Mouse (Mus musculus): Measurements from ENCODE around the gene Hoxa11. TPM values are rescaled to one million over a fixed set of nuclear protein-coding genes. Genes with fewer than 3 reads are reported as not detected.

The Hoxa11 gene
- polyA plus RNA-seq, 1 experiment from 2014 or later, result not detected

DNA sequence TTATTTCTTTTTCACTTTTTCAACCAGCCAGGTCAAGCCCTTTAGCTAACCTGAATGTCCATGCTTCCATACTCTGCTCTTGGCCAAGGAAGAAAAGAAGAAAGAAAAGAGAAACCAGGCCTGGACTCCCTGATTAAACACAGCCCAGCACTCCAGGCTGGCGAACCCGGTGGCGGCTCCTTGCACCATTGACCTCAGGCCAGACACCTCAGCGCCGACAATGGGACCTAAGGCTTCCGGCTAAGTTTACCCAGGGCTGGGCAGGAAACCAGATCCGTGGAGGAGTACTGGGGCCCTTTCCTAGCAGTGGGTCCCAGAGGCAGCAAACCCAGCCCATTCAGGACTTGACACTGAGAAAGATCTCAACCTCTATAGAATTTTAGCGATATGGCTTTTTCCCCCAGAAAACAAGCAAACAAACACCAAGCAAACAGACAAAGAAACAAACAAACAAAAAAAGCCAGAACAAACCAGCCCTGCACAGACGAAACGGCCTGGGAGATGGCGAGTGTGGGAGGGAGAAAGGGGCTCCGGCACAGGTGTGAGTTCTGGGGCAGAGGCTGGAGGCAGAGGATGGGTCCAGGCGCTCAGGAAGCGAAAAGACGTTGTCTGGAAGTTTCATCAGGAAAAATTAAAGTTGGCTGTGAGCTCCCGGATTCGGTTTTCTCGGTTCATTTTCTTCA lies 13.6 kb downstream of the Hoxa11 start:
- H3K4me1 ChIP-seq (ENCODE audit: control insufficient read depth, insufficient read depth, low read length), result no peaks in the 10 kb centered on the region; the same call in 1 of the 2 replicates
- no peak overlapping the region for H3K9ac ChIP-seq (ENCODE audit: low read length)
- H3K9me3 ChIP-seq (ENCODE audit: control insufficient read depth, low read length), result no peaks in the 10 kb centered on the region
- peak; percentile 96 for DNase-seq (ENCODE audit: low spot score, missing footprints)
- peaks cover 93% of the 10 kb centered on the region for H3K27me3 ChIP-seq (ENCODE audit: control insufficient read depth, insufficient read depth, low read length)
- no peak for ATAC-seq (ENCODE audit: low FRiP score)
- H3K36me3 ChIP-seq (ENCODE audit: control insufficient read depth, insufficient read depth, low read length), result no peaks in the 10 kb centered on the region
- no peak overlapping the region for H3K4me3 ChIP-seq (ENCODE audit: low read depth, low read length)
- 1% methylated on average over 18 of the region's 18 CpGs for WGBS
- H3K27ac ChIP-seq (ENCODE audit: low read depth, low read length), result no peak overlapping the region
- no peak overlapping the region for H3K4me2 ChIP-seq

DNA sequence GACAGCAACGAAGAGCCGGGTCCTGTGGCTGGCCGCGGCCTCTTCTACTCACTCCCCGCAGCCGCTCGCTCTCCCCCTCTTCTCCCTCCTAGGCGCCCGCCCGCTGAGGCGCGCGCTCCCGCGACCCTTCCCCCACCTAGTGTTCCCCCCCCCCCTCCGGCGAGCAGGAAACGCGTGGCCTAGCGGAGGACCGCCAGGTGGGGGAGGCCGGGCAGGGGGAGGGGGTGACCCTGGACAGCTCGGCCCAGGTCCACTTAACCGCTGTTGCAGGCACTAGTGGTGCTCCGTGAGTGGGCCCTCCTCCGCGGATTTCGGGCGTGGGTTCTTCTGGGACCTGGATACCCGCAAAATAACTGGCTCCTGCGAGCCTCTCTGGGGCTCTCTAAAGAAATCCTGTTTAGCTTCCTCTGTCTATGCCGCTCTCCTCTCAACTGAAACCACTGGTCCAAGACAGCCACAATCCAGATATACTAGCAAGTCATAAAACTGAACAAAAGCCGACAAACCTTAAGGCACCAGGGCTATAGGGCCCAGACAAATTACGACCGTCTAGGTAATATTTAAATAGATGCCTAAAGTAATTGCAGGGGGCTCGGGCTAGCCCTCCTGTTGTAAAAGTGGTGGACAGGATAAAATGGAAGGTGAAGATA lies 15.0 kb downstream of the Hoxa11 start, which contains the start of gene Hoxa9:
Gene Hoxa9, minus strand, starts transcription at position 574 of the 650 bp plus-strand sequence.
- Histone ChIP-seq H3K27me3 (ENCODE audit: control insufficient read depth, insufficient read depth, low read length) (peaks cover 93% of the 10 kb centered on the region), H3K4me1 (ENCODE audit: control insufficient read depth, insufficient read depth, low read length) (no peaks in the 10 kb centered on the region; the same call in 1 of the 2 replicates), H3K36me3 (ENCODE audit: control insufficient read depth, insufficient read depth, low read length) (no peaks in the 10 kb centered on the region), H3K27ac (ENCODE audit: low read depth, low read length) (no peak within 1 kb of the TSS), H3K4me3 (ENCODE audit: low read depth, low read length) (no peak within 1 kb of the TSS), H3K9ac (ENCODE audit: low read length) (no peak within 1 kb of the TSS), H3K4me2 (no peak within 1 kb of the TSS), H3K9me3 (ENCODE audit: control insufficient read depth, low read length) (no peaks in the 10 kb centered on the region)
- ATAC-seq (ENCODE audit: low FRiP score), result no peak
- WGBS, result 1% methylated on average over 27 of the region's 36 CpGs
- DNase-seq (ENCODE audit: low spot score, missing footprints), result peak; percentile 96

DNA sequence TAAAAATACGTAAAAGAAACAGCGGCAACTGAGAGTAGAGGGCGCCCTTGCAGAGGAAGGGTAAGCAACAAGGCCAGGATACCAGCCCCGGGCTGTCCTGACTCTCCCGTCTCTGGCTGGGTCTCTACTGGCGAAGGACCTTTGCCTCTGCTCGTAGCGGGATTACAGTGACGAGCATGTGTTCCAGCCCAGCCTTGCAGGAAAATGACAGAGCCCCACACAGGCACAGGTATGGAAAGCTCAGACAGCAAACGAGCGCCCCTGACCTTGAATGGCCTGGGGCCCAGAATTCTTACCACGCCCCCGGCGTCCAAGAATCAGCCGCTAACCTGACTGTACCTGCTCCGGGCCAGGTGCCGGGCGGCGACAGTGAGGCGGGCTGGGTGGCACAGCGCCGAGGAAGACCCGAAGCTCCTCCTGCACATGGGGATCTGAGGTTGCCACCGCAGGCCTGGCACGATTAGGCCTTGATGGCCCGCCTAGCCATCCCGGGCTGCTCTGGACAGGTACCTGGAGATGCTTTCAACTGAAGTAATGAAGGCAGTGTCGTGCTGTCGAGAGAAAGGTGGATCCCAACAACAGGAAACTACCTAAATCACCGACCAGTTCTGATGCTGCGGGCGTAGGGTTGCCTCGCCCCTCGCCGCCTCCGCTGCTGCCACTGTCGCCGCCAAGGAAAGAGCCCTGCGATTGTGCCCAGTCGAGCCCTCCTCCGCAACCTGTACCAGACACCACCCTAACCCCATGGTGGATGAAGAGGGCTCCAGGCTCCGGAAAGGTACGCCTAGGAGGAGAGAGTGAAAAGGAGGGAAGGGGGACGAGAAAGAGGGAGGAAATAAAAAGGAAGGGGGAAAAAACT lies 15.8 kb downstream of the Hoxa11 start:
- Histone ChIP-seq H3K4me2 (no peak overlapping the region), H3K4me3 (ENCODE audit: low read depth, low read length) (no peak overlapping the region), H3K9me3 (ENCODE audit: control insufficient read depth, low read length) (no peaks in the 10 kb centered on the region), H3K27me3 (ENCODE audit: control insufficient read depth, insufficient read depth, low read length) (peaks cover 93% of the 10 kb centered on the region), H3K4me1 (ENCODE audit: control insufficient read depth, insufficient read depth, low read length) (no peaks in the 10 kb centered on the region; the same call in 1 of the 2 replicates), H3K36me3 (ENCODE audit: control insufficient read depth, insufficient read depth, low read length) (no peaks in the 10 kb centered on the region), H3K9ac (ENCODE audit: low read length) (no peak overlapping the region), H3K27ac (ENCODE audit: low read depth, low read length) (no peak overlapping the region)
- ATAC-seq (ENCODE audit: low FRiP score) (no peak), DNase-seq (ENCODE audit: low spot score, missing footprints) (no peak)
- WGBS, result 3% methylated on average over 44 of the region's 44 CpGs

- Histone ChIP-seq H3K9ac (ENCODE audit: low read length) (no peak overlapping the region), H3K36me3 (ENCODE audit: control insufficient read depth, insufficient read depth, low read length) (no peaks in the 10 kb centered on the region), H3K9me3 (ENCODE audit: control insufficient read depth, low read length) (no peaks in the 10 kb centered on the region), H3K4me3 (ENCODE audit: low read depth, low read length) (no peak overlapping the region), H3K4me2 (no peak overlapping the region), H3K4me1 (ENCODE audit: control insufficient read depth, insufficient read depth, low read length) (no peaks in the 10 kb centered on the region), H3K27ac (ENCODE audit: low read depth, low read length) (no peak overlapping the region), H3K27me3 (ENCODE audit: control insufficient read depth, insufficient read depth, low read length) (peaks cover 93% of the 10 kb centered on the region)
- 1% methylated on average over 38 of the region's 38 CpGs for WGBS
- DNase-seq (ENCODE audit: low spot score, missing footprints), result peak; percentile 97
- ATAC-seq (ENCODE audit: low FRiP score), result no peak
Measured at GRCm38 (mm10) chr6:52228475-52229465, 16.8 kb downstream of the Hoxa11 start.

DNA sequence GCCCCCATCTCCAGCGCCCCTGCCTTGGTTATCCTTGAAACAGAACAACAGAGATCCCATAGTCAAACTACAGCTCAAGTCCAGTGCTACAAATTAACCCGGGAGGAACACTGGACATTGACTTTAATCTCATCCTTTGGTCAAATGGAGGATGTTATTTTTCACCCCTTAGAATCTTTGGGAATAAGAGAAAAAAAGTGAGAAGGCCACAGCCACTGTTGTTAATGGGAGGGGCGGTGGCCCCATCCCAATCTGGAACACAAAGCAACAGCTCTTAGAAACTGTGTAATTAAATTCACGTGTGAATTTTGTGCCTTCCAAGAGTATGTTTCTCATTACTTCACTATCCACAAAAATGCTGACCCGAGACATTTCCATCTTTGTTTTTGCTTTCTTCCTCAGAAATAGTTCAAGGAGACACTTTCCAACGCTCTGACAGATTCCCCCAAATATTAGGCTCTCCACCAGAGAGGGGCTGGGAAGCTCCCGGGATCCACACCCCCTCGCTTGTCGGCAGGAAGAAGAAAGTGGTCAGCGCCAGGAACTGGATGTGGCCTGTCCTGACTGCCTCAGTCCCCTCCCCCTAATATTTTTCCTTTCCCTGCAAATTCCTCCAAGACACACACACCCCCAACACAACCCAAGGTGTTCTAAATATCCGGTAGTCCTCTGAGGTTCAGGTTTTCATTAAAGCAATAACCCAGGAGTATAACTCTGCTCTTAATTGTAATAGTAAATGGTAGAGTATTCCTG lies 18.0 kb downstream of the Hoxa11 start:
- Histone ChIP-seq H3K36me3 (ENCODE audit: control insufficient read depth, insufficient read depth, low read length) (no peaks in the 10 kb centered on the region), H3K9ac (ENCODE audit: low read length) (no peak overlapping the region), H3K9me3 (ENCODE audit: control insufficient read depth, low read length) (no peaks in the 10 kb centered on the region), H3K27ac (ENCODE audit: low read depth, low read length) (no peak overlapping the region), H3K4me1 (ENCODE audit: control insufficient read depth, insufficient read depth, low read length) (no peaks in the 10 kb centered on the region), H3K4me2 (no peak overlapping the region), H3K4me3 (ENCODE audit: low read depth, low read length) (no peak overlapping the region), H3K27me3 (ENCODE audit: control insufficient read depth, insufficient read depth, low read length) (peaks cover 93% of the 10 kb centered on the region)
- no peak for ATAC-seq (ENCODE audit: low FRiP score)
- DNase-seq (ENCODE audit: low spot score, missing footprints), result peak; percentile 93
- 3% methylated on average over 11 of the region's 11 CpGs for WGBS

DNA sequence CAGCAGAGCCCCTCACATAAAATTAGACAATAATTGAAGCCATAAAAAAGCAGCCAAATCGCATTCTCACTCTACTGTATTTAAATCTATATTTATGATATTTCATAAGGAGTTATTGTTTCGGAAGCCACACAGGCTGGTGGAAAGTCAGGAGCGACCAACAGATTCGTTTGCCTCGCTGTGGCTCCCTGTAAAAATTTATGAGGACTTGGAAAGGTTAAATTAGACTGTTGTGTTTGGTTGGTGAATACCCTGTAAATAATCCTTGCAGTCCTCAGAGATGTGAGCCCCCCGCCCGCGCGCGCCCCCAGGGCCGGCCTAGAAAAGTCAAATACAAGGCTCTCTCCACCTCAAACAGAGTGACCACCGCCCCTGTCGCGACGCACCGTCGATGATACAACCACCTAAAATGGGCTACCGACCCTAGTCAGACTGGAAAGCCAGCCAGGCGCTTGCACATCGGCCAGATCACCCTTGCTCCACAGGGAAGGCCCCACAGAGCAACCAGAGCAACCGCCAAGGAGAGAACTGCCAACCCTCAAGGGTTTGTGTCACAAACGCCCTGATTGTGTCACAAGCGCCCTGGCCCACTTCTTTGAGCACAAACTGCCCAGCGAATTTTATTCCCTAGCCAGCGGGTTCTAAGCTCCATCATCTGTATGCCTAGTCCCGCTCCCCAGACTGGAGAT lies 18.9 kb downstream of the Hoxa11 start:
- Histone ChIP-seq H3K27ac (ENCODE audit: low read depth, low read length) (no peak overlapping the region), H3K9ac (ENCODE audit: low read length) (no peak overlapping the region), H3K4me1 (ENCODE audit: control insufficient read depth, insufficient read depth, low read length) (no peaks in the 10 kb centered on the region), H3K36me3 (ENCODE audit: control insufficient read depth, insufficient read depth, low read length) (no peaks in the 10 kb centered on the region), H3K4me3 (ENCODE audit: low read depth, low read length) (no peak overlapping the region), H3K9me3 (ENCODE audit: control insufficient read depth, low read length) (no peaks in the 10 kb centered on the region), H3K4me2 (no peak overlapping the region), H3K27me3 (ENCODE audit: control insufficient read depth, insufficient read depth, low read length) (peaks cover 93% of the 10 kb centered on the region)
- 3% methylated on average over 26 of the region's 26 CpGs for whole genome bisulfite sequencing
- ATAC-seq (ENCODE audit: low FRiP score) (no peak), DNase-seq (ENCODE audit: low spot score, missing footprints) (peak; percentile 96)

- DNase-seq (ENCODE audit: low spot score, missing footprints) (peak; percentile 95), ATAC-seq (ENCODE audit: low FRiP score) (no peak)
- H3K4me1 ChIP-seq (ENCODE audit: control insufficient read depth, insufficient read depth, low read length), result 0 out of 2 replicates have a peak, but pooled peaks cover 2% of the 10 kb centered on the region
- H3K9me3 ChIP-seq (ENCODE audit: control insufficient read depth, low read length), result no peaks in the 10 kb centered on the region
- peaks cover 97% of the 10 kb centered on the region for H3K27me3 ChIP-seq (ENCODE audit: control insufficient read depth, insufficient read depth, low read length)
- H3K9ac ChIP-seq (ENCODE audit: low read length), result no peak overlapping the region
- no peaks in the 10 kb centered on the region for H3K36me3 ChIP-seq (ENCODE audit: control insufficient read depth, insufficient read depth, low read length)
- no peak overlapping the region for H3K4me2 ChIP-seq
- no peak overlapping the region for H3K27ac ChIP-seq (ENCODE audit: low read depth, low read length)
- H3K4me3 ChIP-seq (ENCODE audit: low read depth, low read length), result no peak overlapping the region
- WGBS, result 2% methylated on average over 69 of the region's 69 CpGs
Measured at GRCm38 (mm10) chr6:52225612-52226568, 19.7 kb downstream of the Hoxa11 start.
